Mouse (Mus musculus): Measurements from ENCODE around the gene Tmem235. TPM values are rescaled to one million over a fixed set of nuclear protein-coding genes. Genes with fewer than 3 reads are reported as not detected.
A peak's percentile ranks its signal among the peaks of the same experiment; 100 is the strongest.
"Not testable (repeated sequence)": the region's sequence is repeated elsewhere in the genome, so short reads cannot be mapped to it uniquely, and the experiment has no call there.

Tmem235 gene
- total RNA-seq, 2 experiments from 2014 or later: not detected

DNA sequence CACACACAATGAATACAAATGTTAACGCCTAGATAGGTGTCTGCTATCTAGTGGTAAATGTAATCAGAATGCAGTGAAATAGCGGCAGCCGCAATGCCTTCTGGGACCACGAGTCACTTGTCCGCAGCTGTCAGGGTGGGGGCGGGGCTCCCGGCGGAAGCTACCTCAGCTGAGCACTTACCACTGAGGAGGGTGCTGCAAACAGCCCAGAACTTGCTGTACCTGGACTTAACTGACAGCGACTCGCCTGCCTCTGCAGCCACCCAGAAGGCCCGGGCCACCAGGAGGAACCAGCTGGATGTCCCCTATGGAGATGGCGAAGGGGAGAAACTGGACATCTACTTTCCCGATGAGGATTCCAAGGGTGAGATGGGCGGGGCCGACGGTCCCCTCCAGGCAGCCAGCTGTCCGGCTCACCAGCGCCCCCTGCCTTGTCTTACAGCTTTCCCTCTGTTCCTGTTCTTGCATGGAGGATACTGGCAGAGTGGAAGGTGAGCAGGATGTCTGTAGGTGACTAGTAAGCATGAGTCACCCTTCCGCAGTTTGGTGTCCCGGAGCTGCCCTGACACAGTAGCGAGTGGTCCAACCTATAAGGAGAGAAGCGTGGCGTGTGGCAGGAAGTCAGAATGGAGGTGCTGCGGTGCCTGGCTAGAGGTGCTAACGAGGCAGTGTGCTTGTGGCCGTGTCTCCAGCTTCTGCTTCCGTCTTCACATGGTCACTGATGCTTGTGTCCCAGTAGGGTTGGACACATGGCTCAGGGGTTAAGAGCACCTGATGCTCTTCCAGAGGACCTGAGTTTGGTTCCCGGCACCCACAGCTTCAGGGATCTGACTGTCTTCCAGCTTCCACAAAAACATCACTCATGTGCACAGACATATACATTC is 28.2 kb upstream of the Tmem235 start:
- DNase-seq: peak; percentile 86

DNA sequence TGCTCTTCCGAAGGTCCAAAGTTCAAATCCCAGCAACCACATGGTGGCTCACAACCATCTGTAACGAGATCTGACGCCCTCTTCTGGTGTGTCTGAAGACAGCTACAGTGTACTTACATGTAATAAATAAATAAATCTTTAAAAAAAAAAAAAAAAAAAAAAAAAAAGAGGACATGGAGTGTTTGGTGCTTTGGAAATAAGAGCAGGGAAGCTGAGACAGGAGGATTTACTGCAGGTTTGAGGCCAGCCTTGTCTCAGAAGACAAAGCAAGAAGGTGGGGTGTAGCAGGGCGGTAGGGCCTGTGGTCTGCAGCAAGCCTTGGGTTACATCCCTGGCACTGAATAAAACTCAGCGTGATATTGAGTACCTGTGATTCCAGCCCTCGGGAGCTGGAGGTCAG is 27.0 kb upstream of the Tmem235 start:
- DNase-seq: not testable (repeated sequence)

DNA sequence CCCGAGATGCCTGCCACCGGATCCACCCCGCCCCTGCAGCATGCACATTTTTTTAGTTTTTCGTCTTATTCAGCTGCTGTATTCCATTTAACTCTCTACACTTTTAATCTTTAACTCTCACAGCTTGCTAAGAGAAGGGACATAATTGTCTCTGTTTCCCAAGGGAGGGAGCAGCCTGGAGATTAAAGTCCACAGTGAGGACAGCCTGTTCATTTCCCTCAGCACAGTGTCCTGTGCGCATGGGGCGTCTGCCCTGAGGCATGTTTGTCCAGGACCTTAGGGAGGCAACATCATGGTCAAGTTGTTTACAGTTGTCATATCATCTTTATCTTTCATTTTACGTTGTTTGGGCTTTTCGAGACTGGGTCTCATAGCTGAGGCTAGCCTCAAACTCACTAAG is 26.5 kb upstream of the Tmem235 start:
- no peak for DNase-seq

DNA sequence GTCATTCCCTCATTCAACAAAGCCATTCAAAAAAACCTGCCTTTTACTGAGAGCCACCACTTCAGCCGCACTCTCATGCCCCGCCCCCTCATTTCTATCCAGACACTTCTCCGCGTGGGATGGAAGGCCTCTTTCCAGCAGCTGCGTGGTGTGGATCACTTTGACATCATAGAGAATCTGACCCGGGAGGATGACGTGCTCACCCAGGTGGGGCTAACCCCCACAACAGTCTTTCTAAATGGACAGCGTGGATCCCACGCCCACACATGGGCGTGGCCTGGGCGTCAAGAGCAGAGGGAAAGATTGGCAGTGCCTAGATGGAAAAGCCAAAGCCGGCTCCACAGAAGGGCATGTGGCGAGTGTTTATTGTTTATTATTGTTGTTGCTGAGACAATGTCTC is 24.2 kb upstream of the Tmem235 start:
- DNase-seq: no peak

DNA sequence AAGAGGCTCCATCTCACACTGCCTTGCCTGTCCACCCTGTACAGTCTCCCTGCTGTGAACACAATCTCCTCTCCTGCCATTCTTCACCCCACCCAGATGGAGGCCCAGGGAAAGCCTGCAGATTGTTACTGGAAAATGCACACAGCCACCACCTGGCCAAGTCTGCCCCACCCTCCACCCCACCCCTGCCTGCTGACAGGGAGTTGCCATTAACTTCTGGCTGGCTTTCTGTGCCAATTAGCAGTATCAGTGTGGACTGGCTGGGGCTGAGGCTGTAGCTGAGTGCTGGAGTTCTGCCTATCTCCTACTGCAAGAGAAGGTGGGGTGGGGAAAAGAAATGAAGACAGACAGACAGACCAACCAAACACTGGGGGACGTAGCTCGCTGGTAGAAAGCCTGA is 22.0 kb upstream of the Tmem235 start:
- no peak for DNase-seq

DNA sequence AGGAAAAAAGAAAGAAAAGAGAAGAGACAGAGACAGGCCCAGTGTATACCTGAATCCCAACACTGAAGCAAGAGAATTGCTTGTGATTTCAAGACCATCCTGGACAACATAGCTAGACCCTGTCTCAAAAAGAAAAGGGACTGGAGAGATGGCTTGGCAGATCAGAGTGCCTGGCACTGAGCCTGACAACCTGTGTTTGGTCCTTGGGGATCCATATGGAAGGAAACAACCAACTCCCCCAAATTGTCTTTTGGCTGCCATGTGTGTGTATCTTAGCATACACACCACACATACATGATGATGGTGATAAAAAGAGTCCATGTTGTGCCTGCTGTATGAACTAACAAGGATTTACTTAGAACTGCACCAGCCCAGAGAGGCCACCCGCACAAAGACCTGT is 21.5 kb upstream of the Tmem235 start:
- DNase-seq: no peak

DNA sequence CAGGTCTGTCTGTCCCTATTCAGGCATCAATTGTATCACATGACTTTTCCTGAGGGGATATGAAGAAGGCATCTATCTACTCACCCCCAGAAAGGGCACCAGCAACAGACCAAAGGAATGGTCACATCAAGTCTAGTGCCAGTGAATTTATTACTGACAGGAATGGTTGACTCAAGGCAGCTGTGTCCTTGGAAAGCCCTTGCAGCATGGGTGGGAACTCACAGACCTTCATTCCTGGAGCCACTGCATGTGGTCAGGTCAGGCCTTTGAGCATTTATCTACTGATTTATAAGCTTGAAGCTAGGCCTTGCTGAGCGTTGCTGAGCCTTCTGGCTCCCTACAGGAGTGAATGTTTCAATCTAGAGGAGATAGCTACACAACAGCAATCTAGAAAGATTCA is 19.6 kb upstream of the Tmem235 start:
- no peak for DNase-seq

DNA sequence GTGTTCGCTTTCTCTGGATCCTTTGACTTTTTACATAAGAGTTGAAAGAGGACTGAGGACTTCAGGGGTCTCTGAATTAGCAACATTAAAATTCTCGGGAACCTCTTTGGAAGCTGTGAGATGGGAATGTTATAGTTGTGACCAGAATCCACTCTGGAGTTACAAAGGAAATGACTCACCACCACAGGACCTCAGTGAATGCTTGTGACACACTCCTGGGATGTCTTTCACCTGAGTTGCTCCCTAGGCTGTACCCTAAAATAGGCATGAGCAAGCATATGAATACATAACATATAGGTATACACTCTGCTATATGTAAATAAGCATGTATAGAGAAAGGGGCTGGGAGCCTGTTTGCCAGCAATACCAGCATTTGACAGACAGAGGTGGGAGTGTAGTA is 17.1 kb upstream of the Tmem235 start:
- DNase-seq: no peak

DNA sequence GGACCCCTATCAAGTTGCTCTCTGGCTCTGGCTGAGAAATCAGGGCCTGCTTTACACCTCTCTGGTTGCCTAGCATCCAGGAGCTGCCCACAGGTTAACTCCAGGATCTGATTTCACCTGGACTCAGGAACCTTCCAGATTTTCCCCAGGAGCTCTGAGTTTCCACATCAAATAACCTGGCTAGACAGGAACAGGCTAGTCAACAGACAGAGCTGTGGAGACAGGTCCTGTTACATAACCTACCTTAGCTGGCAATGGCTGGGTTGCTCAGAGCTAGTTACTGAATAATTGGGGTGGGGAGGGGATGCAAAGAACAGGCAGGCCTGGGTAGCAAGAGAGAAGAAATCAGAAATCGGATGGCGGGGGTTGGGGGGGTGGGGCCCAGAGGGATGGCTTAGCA is 15.6 kb upstream of the Tmem235 start:
- no peak for DNase-seq

DNA sequence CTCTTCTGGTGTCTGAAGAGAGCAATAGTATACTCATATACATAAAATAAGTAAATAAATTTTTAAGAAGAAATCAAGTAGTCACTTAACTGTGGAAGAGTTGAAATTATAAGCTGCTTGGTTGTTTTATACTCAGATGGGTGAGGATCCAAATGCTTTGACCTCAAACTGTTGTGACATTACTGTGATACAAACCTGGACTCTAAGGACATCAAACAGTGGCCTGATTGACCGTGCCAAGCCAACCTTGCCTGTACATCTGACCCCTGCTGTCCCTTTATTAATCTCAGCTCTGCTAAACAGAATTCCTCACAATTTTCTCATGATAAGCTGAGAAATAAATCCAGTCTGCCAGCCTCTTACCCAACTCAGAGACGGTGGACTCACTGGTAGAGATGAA is 14.9 kb upstream of the Tmem235 start:
- no peak for DNase-seq

DNA sequence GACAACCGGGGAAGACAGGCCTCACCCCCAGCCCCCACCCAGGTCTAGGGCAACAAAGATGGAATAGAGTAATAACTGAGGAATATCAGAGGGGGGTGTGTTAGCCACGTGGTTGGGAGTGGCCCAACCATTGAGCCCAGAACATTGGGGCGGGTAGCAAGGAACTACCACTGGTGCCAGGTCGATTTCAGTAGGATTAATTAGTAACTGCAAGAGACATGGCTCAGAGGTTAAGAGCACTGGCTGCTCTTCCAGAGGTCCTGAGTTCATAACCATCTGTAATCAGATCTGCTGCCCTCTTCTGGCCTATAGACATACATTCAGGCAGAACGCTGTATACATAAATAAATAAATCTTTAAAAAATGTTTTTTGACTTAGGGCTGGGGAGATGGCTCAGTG is 13.9 kb upstream of the Tmem235 start:
- DNase-seq: no peak

DNA sequence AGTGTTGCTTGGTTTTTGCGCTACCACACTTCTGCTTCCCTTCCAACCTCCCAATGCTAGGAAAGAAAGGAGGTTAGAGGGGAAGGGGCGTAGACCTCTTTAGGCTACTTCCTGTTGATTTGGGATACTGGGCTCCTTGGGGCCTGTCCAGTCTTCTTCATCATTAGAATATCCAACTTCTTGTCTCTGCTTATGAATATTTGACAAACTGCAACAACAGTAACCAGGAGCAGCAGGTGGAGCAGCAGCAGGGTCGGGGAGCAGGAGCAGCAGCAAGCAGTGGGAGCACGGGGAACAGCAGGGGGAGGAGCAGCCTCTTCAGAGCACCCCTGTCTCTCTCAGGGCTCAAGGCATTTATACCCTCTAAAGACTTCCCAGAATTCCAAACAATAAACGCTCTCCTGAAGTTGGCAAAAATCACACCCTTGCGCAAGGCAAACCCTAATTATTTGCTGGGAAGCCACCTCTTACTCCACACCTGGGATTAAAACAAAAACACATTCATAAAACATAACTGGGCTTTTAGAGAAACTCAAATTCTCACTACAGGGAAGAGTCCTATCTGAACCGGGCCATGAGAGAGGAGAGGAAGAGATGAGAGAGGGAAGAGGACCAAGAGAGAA is 12.8 kb upstream of the Tmem235 start:
- no peak for DNase-seq

DNA sequence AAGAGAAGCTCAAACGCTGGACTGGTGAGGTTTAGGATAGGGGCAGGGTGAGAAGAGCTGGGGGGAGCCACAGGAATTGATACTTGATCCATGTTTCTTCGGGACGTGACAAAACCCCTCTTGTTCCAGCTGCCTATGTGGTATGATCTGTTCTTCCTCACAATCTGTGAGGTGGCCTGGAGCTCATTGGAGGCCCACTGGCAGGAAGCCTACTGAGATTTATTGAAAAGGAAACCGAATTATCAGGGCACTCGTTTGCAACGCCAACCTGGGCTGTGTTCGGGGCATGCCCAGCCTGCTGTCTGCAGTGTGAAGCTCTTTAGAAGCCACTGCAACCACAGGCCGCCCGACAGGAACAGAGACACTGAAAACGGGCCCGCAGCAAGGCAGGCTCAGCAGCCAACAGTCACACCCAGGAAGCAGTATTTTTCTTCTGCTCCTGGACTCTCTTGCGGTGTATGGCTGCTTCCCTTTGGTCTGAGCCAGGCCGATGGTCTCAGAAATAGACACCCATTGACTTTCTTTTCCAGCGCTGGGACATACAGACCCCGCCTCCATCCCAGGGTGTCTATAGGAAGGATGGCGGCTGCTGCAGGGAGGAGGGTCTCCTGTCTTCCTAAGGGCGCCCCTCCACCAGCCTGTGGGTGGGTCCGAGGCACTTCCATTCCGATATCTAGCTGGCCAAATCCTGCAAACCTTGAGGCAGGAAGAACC is 12.1 kb upstream of the Tmem235 start:
- DNase-seq: peak; percentile 32

DNA sequence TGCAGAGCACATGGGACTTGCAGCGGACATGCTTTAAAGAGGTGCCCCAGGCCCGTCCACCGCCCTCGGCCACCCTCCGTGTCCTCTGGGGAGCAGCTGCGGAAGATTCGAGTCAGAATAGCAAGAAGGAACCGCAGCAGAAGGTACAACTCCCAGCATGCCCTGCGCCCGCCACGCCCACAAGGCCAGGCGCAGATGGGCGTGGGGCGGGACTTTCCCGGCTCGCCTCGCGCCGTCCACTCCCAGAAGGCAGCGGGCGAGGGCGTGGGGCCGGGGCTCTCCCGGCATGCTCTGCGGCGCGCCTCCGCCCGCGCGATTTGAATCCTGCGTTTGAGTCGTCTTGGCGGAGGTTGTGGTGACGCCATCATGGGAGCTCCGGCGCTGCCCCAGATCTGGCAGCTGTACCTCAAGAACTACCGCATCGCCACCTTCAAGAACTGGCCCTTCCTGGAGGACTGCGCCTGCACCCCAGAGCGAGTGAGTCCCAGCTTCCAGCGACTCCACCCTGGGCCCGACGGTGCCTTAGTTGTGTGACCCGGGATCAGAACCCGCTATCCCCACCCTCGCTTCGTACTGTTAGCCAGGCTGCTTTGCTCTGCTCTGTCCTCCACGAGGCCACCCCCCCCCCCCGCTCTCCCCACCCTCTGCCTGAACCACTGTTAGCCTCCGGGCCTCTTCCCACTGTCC is 11.4 kb upstream of the Tmem235 start, which contains the start of gene Birc5:
TSS of gene Birc5 (plus strand) at position 267 of the 687 bp plus-strand sequence.
- peak; percentile 95 for DNase-seq

DNA sequence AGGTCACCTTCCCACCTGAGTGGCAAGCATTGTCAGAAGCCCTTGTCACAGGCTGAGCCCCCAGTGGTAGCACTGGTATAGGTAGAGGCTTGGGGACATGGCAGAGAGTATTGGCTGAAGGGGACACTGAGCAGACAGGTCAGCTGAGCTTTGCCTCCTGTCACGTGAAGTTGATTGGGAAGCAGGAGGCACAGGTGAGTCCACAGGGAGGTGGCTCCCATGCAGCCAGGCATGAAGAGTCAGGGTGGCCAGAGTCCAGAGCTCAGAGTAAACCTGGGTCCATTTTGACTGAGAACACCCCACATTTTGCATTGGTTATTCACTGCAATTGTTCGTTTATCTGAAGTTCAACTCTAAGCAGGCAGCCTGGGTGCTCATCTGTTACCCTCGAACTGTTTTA is 7.7 kb upstream of the Tmem235 start:
- DNase-seq: no peak

DNA sequence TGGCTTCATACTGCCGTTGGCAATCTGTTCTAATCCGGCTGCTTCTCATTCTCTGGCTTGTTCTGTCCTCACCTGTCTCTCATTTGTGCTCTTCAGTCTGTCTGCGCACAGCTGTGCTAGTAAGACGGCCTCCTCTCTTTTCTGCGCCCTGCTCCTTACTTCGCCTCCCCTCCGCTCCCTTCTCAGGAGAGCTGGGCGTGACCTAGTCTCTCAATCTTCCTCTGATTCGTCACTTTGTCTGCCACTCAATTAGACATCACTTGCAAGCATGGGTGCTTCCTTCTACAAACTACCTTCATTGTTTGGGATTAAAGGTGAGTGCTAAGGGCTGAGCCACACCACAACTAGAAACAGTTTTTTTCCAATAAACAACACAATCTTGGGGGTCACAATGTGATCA is 6.3 kb upstream of the Tmem235 start:
- DNase-seq: no peak

DNA sequence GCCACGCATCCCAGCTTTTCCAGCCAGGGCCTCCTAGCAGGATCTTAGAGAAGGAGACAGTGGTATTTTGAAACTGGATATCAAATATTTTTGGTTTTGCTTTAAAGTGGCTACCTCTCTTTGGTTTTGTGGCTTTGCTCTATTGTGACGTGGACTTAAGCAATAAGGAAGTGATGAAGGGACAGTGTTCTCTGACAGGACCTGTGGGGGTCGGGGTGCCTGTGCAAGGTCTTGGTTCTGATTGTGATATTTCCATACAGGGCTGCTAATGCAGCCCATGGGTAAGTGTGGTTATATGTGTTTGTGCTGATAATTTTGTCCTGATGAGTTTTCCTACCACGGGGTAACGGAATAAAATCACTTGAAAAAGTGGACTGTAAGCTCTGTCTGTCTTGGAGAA is 5.2 kb upstream of the Tmem235 start:
- DNase-seq: no peak

DNA sequence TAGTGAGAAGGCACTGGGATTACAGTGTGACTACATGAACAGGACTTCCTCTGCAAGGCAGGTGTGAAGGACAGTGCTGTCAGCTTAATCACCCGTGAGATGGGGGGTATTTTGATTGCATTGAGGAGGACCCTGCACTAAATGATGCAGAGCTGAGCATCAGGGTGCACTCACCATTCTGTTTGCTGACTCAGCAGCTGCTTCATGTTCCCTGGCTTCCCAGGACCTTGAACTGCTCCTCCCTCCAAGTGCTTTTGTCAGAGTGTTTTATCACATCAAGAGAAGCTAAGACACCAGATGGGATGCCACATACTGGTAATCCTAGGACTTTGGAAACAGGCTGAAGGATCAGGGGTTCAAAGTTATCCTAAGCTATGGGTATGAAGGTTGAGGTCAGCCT is 4.6 kb upstream of the Tmem235 start:
- DNase-seq: no peak

DNA sequence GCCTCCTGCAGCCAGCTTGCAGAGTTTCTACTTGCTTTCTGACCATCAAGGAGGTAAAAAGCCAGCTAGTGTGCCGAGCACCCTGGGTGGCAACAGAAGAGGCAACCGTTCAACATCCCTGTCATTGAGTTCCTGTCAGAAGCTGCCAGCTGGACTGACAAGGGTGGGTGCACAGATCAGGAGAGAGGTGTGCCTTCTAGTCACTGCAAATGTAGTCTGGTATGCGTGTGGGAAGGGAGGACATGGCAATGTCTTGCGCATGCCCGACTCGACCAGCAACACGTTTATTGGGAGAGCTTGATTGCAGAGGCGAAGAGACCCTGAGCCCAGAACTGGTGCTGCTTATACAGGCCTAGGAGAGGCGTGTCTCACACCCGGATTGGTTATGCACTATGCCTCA is 3.1 kb upstream of the Tmem235 start:
- DNase-seq: no peak

DNA sequence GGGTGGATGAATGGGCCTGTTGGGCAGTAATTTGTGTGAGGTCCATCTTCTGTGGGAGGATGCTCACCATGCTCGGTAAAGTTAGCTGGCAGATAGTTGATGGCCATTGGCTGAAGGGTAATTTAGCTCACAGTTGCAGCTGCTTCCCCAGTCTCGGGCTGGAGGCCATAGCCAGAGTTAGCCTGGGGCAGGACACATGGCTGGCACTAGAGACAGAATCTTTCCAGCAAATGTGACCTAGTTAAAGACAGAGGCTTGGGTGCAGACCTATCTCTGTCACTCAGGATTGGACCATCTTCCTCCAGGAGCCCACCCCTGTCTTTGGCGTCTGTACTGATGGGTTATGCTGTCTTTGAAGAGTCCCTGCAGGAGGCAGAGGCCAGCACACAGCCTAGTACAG is 2.2 kb upstream of the Tmem235 start:
- DNase-seq: no peak

DNA sequence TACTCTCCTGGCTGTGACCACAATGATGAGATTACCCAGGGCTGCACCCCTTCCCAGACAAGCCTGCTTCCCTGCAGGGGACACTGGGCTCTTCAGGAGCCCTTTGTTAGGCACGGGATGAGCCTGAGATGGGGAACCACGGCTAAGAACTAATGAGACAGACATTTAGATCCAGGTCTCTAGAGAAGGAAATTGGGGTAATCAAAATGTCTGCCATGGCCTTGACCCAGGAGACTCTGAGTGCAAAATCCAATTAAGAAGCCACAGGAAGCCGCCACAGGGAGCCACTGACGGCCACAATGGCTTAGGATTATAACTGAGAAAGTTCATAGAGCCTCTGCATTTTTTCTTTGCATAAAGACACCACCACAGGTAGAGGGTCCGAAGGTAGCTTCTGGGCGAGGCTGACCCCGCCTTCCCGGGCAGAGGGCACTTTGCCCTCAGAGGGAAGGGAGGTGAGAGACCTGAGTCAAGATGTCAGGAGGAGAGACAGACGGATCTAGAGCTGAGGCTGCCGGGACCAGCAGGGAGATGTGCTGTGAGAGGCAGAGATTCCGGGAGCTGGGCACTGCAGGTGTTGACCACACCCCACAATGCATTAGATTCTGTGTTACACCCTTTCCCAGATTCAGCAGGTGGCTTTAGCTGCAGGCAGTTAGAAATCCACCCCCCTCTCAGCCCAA is 2.8 kb downstream of the Tmem235 start:
- no peak for DNase-seq

DNA sequence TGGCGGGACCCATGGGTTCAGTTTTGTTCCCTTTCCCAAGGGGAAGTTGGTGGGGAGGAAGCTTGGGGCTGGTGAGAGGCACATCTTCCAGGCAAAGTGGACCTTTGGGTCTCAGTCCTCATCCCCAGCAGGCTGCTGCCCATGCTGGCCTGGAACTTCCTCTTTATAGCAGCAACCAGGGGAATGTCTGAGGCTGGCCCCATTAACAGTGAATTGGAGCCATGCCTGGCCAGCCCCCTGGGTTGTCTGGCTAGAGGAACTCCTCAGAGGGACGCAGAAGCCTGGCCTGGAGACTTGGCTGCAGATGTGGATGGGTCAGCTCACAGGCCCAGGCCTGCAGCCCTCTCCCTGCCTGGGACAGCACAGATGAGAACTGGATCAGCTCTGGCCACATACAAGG is 4.3 kb downstream of the Tmem235 start:
- no peak for DNase-seq

Measured in gastrocnemius, postnatal 10 days (tissue).